Mouse (Mus musculus): Measurements from ENCODE around the gene Ccdc117.
"Not testable (repeated sequence)": the region's sequence is repeated elsewhere in the genome, so short reads cannot be mapped to it uniquely, and the experiment has no call there.

Gene Ccdc117

DNA sequence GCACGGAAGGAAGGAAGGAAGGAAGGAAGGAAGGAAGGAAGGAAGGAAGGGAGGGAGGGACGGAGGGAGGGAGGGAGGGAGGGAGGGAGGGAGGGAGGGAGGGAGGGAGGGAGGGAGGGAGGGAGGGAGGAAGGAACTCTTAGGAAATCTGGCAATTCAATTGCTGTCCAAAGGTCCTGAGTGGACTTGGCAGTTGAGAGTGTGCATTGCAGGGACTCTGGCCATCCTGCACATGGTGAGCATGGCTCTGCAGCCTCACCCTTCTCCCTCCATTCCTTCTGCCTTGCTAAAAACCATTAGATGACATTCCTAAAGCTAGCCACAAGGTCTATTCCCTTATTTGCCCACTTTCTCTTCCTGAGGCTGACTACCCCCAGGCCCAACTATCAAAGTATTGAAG, 31.3 kb downstream of the Ccdc117 start:
- DNase-seq (ENCODE audit: low read depth in 1 of 2, low spot score in 2 of 2) = not testable (repeated sequence)

DNA sequence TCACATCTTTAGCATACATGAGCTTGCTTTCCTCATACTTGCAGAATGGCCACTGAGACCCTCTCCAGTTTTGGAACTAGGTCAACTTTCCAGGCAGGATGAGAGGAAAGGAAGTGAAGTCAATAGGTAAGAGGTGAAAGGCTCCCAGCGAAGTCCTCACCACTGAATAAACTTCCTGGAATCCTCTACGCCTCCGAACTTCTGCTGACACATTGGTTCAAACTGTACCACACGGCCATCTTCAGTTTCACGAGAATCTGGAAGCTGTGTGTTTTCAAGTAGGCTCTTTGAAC, 31.9 kb downstream of the Ccdc117 start:
- DNase-seq (ENCODE audit: low read depth in 1 of 2, low spot score in 2 of 2) = no peak

DNA sequence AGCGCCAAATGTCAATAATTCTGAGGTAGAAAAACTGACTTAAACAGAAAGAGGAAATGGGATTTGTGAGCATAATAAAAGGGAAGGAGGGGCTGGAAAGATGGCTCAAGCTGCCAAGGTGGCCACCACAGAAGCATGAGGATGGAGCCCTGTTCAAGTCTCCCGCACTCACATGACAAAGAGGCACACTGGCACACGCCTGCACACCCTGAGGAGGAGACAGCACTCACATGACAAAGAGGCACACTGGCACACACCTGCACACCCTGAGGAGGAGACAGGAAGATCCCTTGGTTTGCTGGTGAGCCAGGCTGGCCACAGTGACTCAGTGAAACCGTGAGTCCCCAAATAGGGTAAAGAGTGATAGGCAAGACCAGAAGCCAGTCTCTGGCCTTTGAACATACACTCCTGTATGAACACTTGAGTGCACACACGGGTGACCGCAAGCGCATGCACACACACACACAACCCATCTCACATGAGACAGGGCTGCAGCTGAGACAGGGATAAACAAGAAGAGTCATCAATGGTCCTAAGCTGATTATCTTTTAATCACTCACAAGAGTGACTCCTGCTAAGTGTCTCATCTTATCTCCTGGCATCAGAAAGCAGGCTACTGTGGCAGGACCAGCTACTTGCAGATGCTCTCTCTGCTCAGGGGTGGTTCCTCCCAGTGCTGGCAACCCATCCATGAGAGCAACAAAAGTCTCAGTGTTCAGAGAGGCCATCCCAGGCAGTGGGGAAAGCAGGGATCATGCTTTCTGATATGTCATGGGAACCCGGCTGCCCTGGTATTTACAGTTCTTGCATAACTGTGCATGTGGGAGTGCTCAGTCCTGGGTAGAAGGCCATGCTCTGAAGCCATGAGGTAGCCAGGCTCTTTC, 32.5 kb downstream of the Ccdc117 start:
- DNase-seq (ENCODE audit: low read depth in 1 of 2, low spot score in 2 of 2) = no peak

DNA sequence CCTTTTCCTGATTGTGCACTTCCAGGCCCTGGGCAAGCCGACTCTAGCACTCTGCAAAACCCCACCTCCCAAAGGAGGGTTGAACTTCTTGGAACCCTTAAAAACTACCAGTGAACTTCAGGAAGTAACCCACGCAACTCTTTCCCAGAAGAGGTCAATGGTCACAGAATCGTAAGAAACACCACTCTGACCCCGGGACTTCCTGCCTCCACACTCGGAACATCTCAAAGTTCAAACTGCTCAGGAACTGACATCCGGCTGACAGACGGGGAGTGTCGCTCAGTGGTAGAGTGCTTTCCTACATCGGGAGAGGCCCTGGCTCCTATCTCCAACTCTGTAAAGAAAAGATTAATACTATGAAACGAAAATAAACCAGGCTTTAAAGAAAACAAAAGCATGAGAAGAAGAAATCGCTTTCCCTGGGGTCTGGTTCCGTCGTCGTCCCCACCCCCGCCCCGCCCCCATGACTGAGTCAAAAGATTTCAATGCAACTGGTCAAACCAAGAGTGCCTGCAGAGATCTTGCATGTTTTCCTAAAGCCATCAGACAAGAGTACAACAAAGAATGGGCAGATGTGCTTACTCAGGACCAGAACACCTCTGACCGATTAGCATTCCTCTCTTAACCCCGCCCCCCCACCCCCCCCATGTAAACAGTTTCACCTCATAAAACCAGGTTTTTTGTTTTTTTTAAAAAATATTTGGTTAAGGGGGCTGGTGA, 36.0 kb downstream of the Ccdc117 start:
- no peak for DNase-seq (ENCODE audit: low read depth in 1 of 2, low spot score in 2 of 2)

DNA sequence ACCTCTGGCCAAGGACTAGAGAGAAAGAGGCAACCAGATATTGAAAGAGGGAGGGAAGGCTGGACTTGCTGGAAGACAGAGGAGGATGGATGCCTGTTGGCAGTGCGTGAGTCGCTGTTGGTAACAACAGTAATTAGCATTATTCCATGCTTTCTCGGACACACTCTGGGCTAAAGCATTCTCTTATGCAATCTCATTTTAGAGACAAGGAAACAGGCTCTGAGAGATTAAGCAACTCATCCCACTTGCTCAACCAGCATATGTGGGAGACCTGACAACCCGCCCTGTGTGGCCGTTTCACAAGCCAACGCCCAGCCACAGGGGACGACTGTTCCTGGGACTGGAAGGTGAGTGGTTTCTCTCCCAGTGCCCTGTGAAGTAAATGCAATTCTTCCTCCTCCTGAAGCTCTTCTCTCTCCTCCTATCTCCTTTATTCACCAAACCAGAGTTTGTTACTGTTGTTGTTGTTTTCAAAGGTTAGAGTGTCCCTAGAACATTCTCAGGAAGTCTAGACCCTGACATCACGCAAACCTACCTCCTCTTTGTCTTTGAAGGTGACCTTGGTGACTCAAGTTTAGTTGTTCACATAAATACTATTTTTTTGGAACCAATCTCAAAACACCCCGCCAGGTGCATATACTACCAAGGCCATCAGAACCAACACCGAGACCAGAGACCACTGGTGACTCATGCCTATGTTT, 39.5 kb downstream of the Ccdc117 start:
- peak; percentile 52 to 73 for DNase-seq (ENCODE audit: low read depth in 1 of 2, low spot score in 2 of 2)

DNA sequence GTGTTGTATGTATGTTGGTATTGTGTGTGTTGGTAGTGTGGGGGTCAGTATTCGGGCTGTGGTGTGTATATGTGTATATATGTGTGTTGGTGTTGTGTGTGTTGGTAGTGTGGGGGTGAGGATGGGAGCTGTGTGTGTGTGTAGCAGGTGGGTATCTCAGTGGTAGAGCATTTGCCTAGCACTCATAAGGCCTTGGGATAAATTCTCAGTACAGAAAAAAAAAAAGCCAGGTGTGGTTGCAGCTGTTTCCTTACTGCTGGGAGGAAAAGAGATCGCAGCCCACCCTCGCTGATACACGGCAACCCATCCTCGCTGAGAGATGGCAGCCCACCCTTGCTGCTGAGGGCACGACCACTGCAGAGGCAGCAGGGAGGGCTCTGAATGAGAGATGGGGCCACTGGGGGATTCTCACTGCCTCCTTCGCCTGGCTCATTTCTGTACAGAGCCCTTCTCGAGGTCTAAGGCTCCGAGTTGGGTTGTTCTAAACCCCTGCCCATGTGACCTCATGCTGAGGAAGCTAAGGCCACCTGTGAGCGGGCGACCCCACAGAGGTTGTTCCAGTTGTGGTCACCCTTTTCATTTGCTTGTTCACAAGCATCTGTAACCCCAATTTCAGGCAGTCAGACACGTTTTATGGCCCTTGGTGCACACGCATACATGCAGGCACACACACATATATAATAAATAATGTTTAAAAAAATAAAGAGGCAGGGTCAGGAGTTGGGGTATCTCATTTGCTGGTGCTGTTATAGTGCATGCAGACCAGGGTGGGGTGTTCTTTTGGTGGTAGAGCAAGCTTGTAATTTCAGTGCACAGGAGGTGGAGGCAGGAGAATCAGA, 40.9 kb downstream of the Ccdc117 start:
- no peak for DNase-seq (ENCODE audit: low read depth in 1 of 2, low spot score in 2 of 2)

DNA sequence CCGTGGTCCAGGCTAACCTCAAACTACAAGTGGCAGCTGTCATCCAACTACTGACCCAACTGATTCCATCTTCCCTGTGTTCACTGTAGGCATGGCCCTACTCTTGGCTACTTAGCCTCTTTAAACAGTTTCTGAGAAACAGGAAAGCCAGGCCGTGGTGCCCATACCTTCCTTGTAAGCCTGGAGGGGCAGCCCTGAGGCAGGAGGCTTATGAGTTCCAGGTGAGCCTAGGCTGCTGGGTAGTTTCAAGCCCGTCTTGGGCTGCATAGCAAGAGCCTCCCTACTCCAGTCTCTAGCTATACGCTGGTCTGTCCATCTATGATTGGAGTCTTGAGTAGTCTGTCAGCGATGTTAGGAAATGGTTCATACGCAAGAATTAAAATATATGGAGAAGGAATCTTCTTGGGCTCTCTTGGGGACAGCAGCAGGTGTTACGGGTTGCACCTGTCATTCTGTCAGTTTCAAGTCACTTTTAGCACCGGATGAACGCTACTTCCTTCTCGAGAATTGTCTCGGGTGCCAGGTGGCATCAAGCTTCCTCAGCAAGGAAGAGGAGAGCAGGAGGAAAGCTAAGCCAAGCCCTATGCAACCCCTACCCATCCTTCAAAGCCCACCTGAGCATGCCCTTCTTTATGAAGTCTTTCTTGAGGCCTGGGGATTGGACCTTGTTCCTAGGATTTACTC, 41.9 kb downstream of the Ccdc117 start:
- DNase-seq (ENCODE audit: low read depth in 1 of 2, low spot score in 2 of 2) = no peak

DNA sequence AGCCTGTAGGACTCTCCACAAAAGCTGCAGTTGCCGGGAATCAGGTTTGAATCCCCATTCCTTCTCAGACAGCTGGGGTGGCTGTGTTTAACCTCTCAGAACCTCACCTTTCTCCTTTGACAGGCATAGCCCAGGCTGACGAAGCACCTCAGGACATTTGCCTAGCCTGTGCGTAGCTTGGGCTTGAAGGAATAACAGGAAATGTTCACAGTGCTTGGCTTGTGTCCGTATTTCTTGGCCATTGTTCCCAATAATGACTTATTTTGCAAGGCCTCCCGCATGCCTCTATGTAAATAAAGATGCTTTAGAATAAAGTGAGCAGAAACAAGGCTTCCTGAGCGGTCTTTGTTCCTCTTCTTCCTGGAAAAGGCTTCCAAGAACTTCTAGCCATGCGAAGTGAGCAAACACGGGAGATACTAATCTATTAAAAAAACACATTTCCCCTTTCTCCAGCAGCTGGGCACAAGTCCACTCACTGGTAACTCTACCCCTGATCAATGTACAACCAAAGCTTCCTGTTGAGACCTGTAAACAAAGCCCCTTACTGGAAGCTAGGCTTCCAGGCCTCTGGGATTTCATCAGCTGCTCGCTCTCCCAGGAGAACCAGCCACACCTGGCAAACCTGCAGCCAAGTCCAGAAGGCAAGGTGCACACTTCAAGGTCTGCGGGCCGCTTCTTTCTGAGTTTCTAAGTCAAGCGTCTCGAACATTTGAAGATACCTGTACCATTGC, 42.9 kb downstream of the Ccdc117 start:
- no peak for DNase-seq (ENCODE audit: low read depth in 1 of 2, low spot score in 2 of 2)

DNA sequence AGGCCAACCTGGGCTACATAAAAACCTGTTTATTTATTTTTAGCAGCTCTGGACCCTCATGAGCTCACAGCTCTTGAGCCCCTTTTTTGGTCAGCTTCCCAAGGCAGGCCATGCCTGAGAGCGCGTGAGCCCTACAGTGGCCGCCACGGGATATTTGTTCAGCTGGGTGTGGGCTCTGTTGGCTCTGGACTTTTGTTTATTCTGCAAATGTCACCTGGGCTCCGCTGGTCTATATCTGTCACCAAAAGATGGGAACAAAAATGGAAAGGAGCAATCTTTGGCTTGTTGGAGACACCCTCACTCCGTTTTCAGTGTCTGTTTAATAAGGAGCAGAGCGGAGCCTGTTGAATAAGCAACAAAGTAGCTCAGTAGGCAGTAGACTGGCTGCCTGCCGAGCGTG, 43.6 kb downstream of the Ccdc117 start:
- DNase-seq (ENCODE audit: low read depth in 1 of 2, low spot score in 2 of 2) = no peak

DNA sequence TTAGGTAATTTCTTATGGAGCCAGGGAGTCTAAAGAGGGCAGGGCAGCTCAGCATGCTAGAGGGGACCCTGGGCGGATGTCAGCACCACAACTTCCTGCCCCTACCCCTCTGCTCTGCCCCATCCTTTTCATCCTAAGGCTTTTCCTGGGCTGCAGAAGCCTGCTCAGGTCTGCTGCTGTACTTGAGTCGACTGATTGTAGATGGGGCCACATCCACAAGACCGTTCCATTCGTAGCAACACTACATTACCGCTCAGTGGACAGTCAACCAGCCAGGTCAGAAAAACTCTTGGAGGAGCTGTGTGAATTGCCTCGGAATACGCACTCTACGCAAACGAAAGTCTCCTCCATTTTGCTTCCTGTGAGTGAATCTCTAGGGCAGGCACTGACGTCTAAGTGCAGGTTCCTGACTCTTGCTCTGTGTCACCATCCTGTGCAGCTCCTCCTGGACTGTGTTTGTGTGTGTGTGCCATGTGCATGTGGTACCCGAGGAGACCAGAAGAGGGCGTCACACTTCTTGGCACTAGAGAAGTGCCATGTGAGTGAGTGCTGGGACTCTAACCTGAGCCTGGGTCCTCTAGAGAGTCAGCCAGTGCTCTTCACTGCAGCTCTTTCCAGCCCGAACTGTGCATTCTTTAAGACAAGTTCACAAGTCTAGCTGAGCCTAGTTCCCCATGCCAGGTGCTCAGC, 45.3 kb downstream of the Ccdc117 start:
- DNase-seq (ENCODE audit: low read depth in 1 of 2, low spot score in 2 of 2) = no peak

DNA sequence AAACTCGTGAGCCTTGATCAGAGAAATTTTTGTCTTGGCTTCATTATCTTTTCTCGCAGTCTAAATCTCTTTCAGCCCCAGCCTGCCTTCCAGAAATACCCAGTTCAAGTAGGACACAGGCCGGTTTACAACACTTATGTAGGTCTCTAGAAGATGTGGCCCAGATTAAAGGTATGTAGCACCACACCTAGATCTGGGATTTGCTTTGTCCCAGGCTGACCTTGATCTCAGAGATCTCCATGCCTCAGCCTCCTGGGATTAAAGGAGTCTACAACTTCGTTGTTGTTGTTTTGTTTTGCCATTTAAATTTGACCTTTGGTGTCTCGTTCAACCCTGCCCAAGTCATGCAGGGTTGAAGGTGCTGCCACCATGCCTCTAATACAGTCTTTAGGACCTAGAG, 46.1 kb downstream of the Ccdc117 start:
- DNase-seq (ENCODE audit: low read depth in 1 of 2, low spot score in 2 of 2) = no peak

DNA sequence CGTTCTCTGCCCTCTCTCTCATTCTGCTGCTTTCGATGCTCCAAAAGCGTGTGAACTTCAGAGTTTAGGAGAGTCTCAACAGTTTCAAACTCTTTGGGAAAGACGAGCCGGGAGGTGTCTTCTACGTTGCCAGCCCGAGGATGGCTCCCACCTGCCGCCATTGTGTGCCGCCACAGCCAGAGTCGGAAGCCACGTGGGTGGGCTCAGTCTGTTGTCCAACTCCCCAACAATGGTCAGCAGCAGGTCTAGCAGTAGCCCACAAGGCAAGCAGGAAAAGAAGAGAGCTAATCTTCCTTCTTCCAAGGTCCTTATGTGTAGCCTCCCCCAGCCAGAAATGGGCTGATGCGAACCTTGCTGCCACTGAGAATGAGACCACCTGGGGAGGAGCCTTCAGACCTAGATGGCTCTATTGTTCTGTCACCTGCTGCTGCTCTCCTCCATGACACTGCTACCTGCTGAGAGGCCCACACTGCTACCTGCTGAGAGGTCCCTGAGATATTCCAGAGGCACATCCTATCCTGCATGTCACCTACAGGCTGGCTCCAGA, 46.6 kb downstream of the Ccdc117 start:
- no peak for DNase-seq (ENCODE audit: low read depth in 1 of 2, low spot score in 2 of 2)

DNA sequence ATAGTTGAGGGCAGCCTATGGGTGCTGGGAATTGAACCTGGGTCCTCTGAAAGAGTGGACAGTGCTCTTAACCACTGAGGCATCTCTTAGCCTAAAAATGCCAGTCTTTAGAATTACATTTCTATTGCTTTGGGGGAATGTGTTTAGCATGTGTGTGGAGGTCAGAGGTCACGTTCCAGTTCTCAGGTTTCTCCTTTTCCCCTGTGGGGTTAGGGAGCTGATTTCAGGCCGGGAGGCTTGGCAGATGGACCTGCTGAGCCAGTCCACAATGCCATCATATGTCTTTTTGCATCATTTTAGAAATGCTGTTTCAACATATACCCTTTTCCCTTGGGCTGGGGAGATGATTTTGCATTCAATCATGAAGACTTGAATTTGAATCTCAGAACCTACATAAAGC, 48.1 kb downstream of the Ccdc117 start:
- DNase-seq (ENCODE audit: low read depth in 1 of 2, low spot score in 2 of 2) = no peak

DNA sequence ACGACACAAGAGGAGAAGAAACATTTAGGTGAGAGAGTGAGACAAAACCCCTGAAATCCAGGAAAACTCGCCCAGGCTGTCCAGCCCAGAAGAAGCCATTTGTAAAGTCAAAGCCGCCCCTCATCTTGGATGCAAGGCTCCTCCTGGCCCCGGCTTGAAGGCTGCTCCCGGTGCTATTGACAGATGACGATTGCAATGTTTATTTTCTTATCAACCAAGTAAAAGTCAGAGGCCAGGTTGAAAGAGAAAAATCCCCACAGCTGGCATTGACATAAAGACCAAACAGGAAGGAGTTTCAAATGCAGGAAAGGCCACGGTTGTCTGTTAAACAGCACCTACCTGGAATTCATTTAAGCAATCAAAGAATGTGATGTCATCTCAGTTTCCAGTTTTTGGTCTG, 50.1 kb downstream of the Ccdc117 start:
- DNase-seq (ENCODE audit: low read depth in 1 of 2, low spot score in 2 of 2) = no peak

DNA sequence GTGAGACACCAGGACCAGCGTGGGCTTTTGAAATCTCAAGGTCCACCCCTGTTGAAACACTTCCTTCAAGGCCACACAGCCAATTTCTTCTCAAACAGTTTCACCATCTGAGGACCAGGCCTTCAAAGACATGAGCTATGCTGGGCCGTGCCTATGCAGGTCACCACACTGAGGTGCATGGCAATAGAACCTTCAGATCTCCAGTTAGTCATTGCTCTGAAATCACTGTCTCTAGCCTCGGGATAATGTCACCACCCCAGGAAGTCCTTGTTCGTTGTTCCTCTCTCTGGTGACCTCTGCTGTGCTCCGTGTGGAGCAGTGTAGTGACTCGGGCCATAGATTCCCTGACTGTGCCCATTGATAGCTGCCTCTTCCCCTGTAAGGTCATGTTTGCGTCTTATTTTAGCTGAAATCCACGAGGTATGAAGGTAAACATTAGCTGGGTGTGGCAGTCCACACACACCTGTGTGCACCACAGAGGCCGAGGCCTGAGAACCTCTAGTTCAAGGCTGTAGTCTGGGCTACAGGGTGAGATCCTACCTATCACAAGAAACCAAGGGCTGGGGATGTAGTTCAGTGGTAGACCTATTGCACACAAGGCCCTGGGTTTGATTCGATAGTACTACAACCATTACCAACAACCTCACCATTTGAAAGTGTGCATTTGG, 50.9 kb downstream of the Ccdc117 start:
- DNase-seq (ENCODE audit: low read depth in 1 of 2, low spot score in 2 of 2) = no peak

DNA sequence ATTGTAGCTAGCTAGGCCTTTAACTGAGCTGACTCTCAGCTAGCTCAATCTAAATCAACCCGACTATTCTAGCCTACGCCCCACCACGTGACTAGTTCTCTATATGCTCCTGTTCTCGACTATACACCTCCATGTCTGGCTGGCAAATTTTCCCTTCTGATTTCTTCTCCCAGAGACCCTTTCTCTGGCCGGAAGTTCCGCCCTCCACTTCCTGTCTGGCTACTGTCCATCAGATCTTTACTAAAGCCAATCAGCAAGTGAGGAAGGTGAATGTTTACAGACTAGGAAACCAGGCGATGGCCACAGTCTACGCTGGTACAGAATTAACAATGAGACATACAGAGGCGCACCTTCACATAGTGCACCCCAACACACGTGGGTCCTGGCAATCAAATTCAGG, 52.6 kb downstream of the Ccdc117 start:
- not testable (repeated sequence) for DNase-seq (ENCODE audit: low read depth in 1 of 2, low spot score in 2 of 2)

DNA sequence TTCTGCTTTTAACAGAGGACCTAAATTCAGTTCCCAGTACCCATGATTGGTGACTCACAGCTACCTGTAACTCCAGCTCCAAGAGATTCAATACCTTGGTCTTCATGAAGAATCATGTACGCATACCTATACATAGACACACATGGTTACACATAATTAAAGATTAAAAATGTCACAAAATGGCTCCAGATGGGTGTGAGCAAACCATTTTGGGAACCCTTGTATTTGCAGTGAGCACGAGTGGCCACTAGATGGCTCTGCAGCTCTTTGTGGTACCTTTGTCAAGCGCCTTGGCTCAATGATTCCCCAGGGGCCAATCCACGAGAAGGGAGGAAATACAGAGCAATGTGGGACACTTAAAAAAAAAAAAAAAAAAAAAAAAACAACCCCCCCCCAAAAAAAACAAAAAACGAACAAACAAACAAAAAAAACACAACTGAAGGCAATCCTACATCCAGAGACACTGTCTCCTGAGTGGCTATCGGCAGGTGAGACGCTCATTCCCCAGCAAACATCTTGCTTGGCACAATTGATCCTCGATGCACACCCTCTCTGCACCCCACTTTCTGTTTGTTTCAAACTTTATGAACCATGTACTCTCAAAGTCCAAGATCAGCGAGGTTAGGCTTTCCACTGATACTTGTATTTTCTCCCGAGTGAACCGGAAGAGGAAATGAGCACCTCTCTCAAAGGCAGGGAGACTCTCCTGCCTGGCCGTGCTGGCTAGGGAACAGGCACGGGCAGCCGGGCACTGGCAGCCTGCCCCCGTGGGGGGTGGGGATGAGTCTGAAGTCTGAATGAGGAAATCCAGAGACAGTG, 56.6 kb downstream of the Ccdc117 start:
- DNase-seq (ENCODE audit: low read depth in 1 of 2, low spot score in 2 of 2) = peak; percentile 50 to 71

DNA sequence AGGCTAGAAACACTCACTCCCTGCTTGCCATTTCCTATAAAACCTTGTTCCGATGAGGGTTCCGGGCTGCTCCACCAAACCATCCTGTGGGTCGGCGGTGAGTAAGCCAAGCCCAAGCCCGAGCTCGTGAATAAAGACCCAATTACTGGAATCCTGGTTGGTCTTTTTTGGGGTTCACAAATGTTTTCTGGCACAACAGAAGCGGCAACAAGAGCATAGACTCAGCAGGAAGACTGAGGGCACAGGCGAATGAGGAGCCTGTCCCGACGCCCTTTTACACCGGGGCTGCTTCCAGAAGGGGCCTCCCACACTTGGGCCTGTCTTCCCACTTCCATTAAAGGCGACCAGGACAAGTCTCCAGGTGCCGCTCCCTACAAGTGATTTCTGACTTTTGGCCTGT, 59.4 kb downstream of the Ccdc117 start:
- DNase-seq (ENCODE audit: low read depth in 1 of 2, low spot score in 2 of 2) = no peak

Measured in monocyte, adult 2 months (primary cell).